Mouse (Mus musculus) skeletal muscle tissue, postnatal 0 days (tissue): ENCODE data around the gene Me1. TPM values are rescaled to one million over a fixed set of nuclear protein-coding genes. Genes with fewer than 3 reads are reported as not detected.

Source experiments
- polyA plus RNA-seq: library from polyadenylated mRNA; unstranded; fragments of >200 nt; fragmentation: Nextera tagmentation; extraction: Ambion mirVana; gene quantifications from 2 replicates; pipeline ENCODE4 v1.2.1, GENCODE M21; 2015

Gene Me1
- polyA plus RNA-seq: 11.1 and 25.5 TPM in 2 replicates

DNA sequence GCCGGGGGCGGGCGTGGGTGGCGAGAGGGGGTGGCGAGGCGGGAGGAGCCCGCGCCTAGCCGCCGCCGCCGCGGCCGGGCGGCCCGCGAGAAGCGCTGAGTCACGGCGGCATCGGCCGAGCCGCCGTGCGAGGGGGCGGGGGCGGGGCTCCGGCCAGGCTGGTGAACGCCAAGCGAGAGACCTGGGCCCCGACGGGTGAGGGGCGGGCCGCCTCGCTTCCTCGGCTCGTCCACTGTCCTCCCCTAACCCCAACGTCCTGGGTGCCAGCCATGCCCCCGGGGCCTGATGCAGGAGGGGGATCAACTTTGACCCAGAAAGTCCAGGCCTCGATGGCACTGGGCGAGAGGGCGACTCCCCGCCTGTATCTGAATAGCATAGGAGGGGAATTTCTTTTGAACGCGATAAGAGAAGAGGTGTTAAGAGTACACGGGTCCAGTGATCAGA is at the start of gene Me1:
Gene Me1, minus strand, starts transcription at position 136 of the 444 bp plus-strand sequence.

DNA sequence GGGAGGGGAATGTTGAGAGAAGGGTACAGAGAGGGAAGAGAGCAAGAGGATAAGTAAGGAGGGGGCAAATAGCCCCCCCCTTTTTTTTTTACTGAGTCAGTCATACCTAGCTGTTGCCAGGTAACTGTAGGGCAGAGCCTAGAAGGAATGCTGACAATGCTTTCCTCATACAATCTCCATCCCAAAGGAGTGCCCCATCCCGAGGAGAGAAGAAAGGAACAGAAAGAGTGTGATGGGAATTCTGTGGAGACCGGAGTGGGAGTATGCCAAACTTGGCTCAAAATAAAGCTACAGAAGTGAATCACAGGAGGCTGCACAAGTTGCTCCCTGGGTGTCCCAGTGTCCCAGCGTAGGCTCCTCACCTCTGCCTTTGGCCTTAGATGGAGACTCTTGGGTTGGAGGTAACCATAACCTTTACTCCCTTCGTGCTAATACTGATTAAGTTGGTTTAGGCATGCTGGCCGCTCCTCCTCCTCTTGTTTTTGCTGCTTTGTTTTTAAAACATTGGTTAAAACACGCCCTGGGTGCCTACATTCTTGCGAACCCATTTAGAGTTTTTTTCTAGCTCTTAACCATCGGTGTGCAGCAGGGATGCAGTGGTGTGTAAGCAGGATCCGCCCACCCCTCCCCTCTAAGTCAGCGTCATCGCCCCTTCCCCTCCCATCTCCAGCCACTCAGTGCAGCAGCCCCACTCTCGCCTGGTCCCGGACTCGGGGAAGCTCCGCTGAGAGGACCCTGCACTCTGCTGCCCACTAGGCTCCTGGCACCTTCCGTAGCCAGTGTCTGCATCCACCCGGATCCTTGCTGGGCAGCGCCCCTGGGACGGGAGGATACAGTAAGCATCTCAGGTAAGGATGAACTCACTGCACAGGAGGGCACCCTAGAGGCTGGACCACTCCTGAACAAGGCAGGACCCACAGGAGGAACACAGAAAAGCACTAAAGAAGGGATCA is 47.5 kb upstream of the Me1 start, which contains the start of gene Prss35:
Gene Prss35, plus strand, starts transcription at position 691 of the 953 bp plus-strand sequence.

DNA sequence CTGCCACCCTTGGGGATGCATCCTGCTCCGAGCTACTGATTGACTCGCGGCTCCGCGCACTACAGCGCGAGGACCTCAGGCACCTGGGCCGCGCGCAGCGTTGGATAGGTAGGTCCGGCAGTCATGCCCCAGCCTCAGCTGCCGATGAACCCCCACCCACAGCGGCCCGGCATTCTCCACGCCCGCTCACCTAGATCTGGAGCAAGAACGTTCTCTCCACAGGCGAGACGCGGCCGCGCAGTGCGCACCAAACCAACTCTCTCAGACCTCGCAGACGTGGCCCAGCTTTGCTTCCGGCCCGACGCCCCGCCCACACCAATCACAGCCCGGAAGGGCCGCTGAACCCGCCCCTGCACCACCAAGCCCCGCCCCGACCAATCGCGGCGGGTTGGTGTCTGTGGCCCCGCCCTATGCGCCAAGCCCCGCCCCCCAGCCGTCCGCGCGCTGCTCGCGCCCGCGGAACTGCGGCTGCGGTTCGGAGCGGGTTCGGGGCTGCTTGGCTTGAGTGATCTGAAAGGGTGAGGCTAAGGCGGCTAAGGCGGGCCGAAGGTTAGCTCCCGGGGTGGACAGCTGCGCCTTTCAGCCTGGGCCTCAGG is 124.1 kb downstream of the Me1 start, which contains the start of the genes Pgm3 and Rwdd2a:
Gene Pgm3, minus strand, starts transcription at position 303 of the 596 bp plus-strand sequence.
Gene Rwdd2a, plus strand, starts transcription at position 452 of the 596 bp plus-strand sequence.

Other genes starting within 250 kb of the Me1 start
- gene Ube2cbp, start 231.0 kb downstream of the Me1 start, polyA plus RNA-seq: 1.7 and 1.9 TPM in 2 replicates
- 5.5 and 7.8 TPM in 2 replicates for gene Dop1a, start 228.8 kb downstream of the Me1 start, polyA plus RNA-seq
- gene Pgm3, start 124.1 kb downstream of the Me1 start, polyA plus RNA-seq: 8.9 and 12.0 TPM in 2 replicates
- gene Rwdd2a, start 124.0 kb downstream of the Me1 start, polyA plus RNA-seq: 1.7 TPM in 2 replicates
- gene Prss35, start 47.7 kb upstream of the Me1 start, polyA plus RNA-seq: 8.7 and 11.1 TPM in 2 replicates
- 3.9 and 4.9 TPM in 2 replicates for gene Snap91, start 184.7 kb upstream of the Me1 start, polyA plus RNA-seq